Mouse (Mus musculus) olfactory bulb, adult 2 months (tissue): ENCODE results near the gene Mvb12b.

Source experiments
- CTCF ChIP-seq: fragments of 200-500 bp; IDR thresholded peaks from 2 replicates; pipeline ENCODE4 v1.5.1; 2012; ENCODE audit warnings: low read depth, mild to moderate bottlenecking, low read length, moderate library complexity; ENCODE audit not compliant: insufficient read depth
- POLR2A ChIP-seq: fragments of 200-500 bp; IDR thresholded peaks from 2 replicates; pipeline ENCODE4 v1.6.1; 2012; ENCODE audit warnings: mild to moderate bottlenecking, low read depth, low read length, moderate library complexity; ENCODE audit not compliant: insufficient read depth

- TF ChIP-seq CTCF = no peak
- TF ChIP-seq POLR2A = no peak
These were observed 47.3 kb downstream of the Mvb12b start for GRCm38 (mm10) chr2:33840483-33840882.
